Mouse (Mus musculus): ENCODE measurements around the gene Xrn2. TPM values are rescaled to one million over a fixed set of nuclear protein-coding genes. Genes with fewer than 3 reads are reported as not detected.

Xrn2 gene
- total RNA-seq, 2 experiments from 2014 or later: 44.9 to 62.9 TPM

GRCm38 (mm10) chr2:147053229-147053892 is 40.6 kb downstream of the Xrn2 start:
- DNase-seq: no peak

- DNase-seq: no peak
Measured at GRCm38 (mm10) chr2:147067480-147068246, 54.9 kb downstream of the Xrn2 start.

- no peak for DNase-seq
Measured at GRCm38 (mm10) chr2:147069077-147069476, 56.3 kb downstream of the Xrn2 start.

GRCm38 (mm10) chr2:147070305-147070704 is 57.5 kb downstream of the Xrn2 start:
- DNase-seq: no peak

- no peak for DNase-seq
Measured at GRCm38 (mm10) chr2:147073962-147074361, 61.2 kb downstream of the Xrn2 start.

GRCm38 (mm10) chr2:147074399-147074798 is 61.6 kb downstream of the Xrn2 start:
- no peak for DNase-seq

- DNase-seq: no peak
Measured at GRCm38 (mm10) chr2:147082391-147082790, 69.6 kb downstream of the Xrn2 start.

GRCm38 (mm10) chr2:147083471-147084365 is 70.9 kb downstream of the Xrn2 start:
- DNase-seq: peak; percentile 2 to 15

GRCm38 (mm10) chr2:147084366-147085071 is 71.7 kb downstream of the Xrn2 start:
- DNase-seq: peak; percentile 10 to 26

- peak; percentile 2 to 9 for DNase-seq
Measured at GRCm38 (mm10) chr2:147085072-147085870, 72.5 kb downstream of the Xrn2 start, which contains the start of gene Nkx2-4. Gene Nkx2-4, minus strand, starts transcription at chr2:147085445.

GRCm38 (mm10) chr2:147085937-147086336 is 73.1 kb downstream of the Xrn2 start:
- DNase-seq: no peak

GRCm38 (mm10) chr2:147086441-147086840 is 73.6 kb downstream of the Xrn2 start:
- DNase-seq: no peak

- DNase-seq: no peak
Measured at GRCm38 (mm10) chr2:147119736-147120135, 106.9 kb downstream of the Xrn2 start.

GRCm38 (mm10) chr2:147127366-147127765 is 114.6 kb downstream of the Xrn2 start:
- DNase-seq: no peak

Other genes with a start within 250 kb of the Xrn2 start
- 10 to 100 TPM; 46.4 to 47.3 TPM for gene Kiz, start 157.1 kb upstream of the Xrn2 start, total RNA-seq (2021)
- not detected for gene Nkx2-4, start 72.4 kb downstream of the Xrn2 start, total RNA-seq (2021)
- not detected for gene Nkx2-2, start 181.2 kb downstream of the Xrn2 start, total RNA-seq (2021)

All from adrenal gland, postnatal 36 days (tissue).